Mouse (Mus musculus) megakaryocyte-erythroid progenitor cell, adult 5 weeks (primary cell): ENCODE data around the gene Ndrg2. TPM values are rescaled to one million over a fixed set of nuclear protein-coding genes. Genes with fewer than 3 reads are reported as not detected.

Experiments used
- polyA plus RNA-seq: library from polyadenylated mRNA; stranded (reverse); fragments of >175 nt; gene quantifications from 2 replicates; pipeline ENCODE4 v1.2.3, GENCODE M21; 2012

Ndrg2 gene
- polyA plus RNA-seq = 22.3 and 24.9 TPM in 2 replicates

DNA sequence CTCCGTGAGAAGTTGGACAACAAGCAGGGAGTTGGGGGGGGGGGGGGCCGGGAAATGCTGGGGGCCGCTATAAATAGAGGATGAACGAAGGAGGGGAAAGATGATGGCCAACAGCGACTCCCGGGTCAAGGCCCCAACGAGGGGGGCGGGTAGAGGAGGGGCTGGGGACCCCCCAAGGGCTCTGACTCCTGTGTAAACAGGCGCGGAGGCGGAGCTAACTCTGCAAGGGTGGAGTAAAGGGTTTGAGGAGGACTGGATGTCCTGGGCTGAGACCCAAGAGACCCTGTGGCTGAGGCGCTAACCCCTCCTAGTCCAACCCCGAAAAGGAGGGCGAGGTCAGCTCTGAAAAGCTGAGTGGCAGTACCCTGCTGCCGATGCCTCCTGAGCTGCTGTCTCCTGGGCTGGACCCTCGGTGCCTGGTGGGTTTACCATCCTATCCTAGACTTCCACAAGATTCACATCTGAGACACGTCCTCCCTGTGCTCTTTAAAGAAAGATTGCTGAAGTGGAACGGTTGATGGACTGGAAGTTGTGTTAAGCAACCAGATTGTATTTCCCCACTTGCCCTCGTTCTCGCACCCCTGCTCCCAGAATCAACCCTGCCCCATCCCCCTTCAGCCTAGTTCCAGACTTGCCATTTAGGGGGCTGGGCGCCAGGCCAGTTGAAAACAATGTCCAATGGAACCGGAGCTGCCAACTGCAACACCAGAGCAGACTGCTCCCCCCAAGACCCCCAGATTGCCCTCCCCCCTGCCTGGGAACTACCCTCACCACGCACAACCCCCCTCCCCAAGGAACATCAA, at the start of gene Ndrg2:
TSS of gene Ndrg2 (minus strand) at position 199 of the 803 bp plus-strand sequence.

DNA sequence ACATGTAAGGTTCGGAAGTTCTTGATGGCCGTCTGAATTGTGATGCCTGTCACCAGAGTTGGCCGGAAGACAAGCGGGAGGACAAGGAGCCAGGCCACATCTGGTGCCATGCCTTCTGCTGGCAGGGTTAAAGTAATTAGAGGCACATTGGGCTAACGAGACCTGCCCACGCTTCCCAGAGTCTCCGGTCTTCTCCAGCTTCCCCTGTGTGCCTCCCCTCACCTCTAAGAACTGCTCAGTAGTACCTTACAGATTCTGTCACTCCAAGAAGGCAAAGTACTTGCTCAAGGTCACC, 8.6 kb upstream of the Ndrg2 start, which contains the start of gene Rnase13:
TSS of gene Rnase13 (minus strand) at position 203 of the 295 bp plus-strand sequence.

DNA sequence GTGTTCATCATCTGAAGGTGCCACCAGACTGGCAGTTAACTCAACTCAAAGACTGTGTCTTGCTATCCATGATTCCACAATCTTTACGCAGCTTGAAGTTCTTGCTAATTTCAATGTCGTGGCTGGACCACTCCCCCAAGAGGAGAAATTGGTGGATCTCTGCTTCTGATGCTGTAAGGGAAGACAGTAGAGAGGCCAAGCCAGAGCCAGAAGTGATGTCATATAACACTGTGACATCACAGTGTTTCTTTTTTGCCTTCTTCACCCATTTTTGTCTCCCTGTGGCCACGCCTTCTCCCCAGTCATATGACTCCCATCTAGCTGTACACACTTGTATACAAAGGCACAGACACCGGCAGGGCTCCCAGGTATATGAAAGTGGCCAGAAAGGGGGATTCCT, 4.2 kb upstream of the Ndrg2 start, which contains the start of gene Tppp2:
TSS of gene Tppp2 (plus strand) at position 301 of the 400 bp plus-strand sequence.

DNA sequence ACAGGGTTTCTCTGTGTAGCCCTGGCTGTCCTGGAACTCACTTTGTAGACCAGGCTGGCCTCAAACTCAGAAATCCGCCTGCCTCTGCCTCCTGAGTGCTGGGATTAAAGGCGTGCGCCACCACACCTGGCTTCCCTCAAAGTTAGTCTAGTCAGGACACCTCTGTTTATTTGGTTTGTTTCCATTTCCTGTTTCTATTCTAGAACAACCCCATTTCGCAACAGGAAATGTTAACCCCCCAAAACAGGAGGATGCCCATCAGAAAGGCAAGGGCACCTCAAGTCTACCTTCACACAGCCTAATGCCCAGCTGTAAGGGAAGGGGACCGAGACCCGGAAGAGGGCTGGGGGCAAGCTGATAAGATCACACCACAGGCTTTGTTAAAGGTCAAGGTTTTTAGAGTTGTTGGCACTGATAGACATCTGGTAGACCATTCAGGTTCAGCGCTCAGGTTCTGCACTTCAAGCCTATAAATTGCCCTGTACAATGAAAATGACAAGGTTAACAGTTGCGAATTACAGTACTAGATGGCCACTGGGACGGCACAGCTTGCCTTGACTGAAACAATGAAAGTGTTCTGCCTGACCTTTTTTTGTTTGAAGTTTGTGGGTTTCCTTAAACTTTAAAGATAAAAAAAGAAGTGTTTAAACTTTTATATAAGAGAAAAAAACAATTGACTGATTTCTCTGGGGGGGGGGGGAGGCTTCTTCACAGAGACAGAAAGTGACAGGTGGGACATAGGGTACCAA, 21.6 kb downstream of the Ndrg2 start, which contains the start of gene Slc39a2:
TSS of gene Slc39a2 (plus strand) at position 699 of the 749 bp plus-strand sequence.

DNA sequence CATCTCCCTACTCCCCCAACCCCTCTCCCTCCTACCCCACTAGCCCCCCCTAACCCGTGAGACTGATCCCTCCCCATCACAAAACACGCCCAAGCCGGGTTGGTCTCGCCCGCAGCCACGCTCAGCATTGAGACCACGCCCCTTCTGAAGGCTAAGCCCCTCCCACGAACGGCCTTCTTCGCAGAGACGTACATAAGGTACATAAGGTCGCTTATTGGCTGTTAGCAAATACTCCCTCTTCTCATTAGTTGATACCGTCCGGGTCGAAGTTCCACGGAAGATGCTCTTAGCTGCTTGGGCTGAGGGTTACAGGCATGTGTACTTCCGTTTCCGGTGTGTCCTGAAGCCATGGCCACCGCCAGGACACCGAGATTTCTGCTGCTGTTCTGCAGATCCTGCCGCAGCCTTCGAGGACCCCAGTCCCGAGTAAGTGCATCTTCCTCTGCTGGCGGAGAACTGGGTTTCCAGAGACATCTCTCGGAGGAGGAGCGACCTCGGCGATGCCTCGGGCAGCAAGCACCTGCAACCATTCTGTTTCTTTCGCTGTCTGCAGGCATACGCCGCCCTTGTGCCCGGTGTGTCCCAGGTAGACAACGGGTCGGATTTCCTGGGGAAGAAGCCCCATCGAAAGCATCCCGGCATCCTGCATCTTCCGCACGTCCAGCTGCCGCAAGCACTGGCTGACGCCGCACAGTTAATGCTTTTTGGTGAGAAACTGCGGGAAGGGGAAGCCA, 29.2 kb downstream of the Ndrg2 start, which contains the start of gene Mettl17:
TSS of gene Mettl17 (plus strand) at position 245 of the 734 bp plus-strand sequence.

Other genes starting within 250 kb of the Ndrg2 start
- gene Gm17079, start 218.7 kb downstream of the Ndrg2 start, polyA plus RNA-seq = not detected in 2 replicates
- not detected in 2 replicates for gene Gm5800, start 197.0 kb downstream of the Ndrg2 start, polyA plus RNA-seq
- gene Ang4, start 140.6 kb downstream of the Ndrg2 start, polyA plus RNA-seq = not detected in 2 replicates
- gene AY358078, start 114.1 kb downstream of the Ndrg2 start, polyA plus RNA-seq = not detected in 2 replicates
- 0.27 and 0.76 TPM in 2 replicates for gene Ear6, start 60.5 kb downstream of the Ndrg2 start, polyA plus RNA-seq
- gene Mettl17, start 29.3 kb downstream of the Ndrg2 start, polyA plus RNA-seq = 20.5 and 22.8 TPM in 2 replicates
- 0.10 TPM in 1 of 2 replicates, not detected in the other for gene Slc39a2, start 21.3 kb downstream of the Ndrg2 start, polyA plus RNA-seq
- not detected in 2 replicates for gene Tppp2, start 4.3 kb upstream of the Ndrg2 start, polyA plus RNA-seq
- not detected in 2 replicates for gene Rnase13, start 8.6 kb upstream of the Ndrg2 start, polyA plus RNA-seq
- 40.8 and 45.5 TPM in 2 replicates for gene Arhgef40, start 70.6 kb upstream of the Ndrg2 start, polyA plus RNA-seq
- 0.35 TPM in 1 of 2 replicates, not detected in the other for gene Tmem253, start 101.5 kb upstream of the Ndrg2 start, polyA plus RNA-seq
- 109 and 128 TPM in 2 replicates for gene Zfp219, start 106.6 kb upstream of the Ndrg2 start, polyA plus RNA-seq
- gene Olfr221, start 128.3 kb upstream of the Ndrg2 start, polyA plus RNA-seq = 0.03 TPM in 1 of 2 replicates, not detected in the other
- 37.0 and 52.0 TPM in 2 replicates for gene Hnrnpc, start 189.9 kb upstream of the Ndrg2 start, polyA plus RNA-seq
- gene Rpgrip1, start 196.5 kb upstream of the Ndrg2 start, polyA plus RNA-seq = 2.0 and 3.0 TPM in 2 replicates